Mouse (Mus musculus) NIH3T3 (cell line): ENCODE results near the gene Fam234a.
"Not testable (repeated sequence)": the region's sequence is repeated elsewhere in the genome, so short reads cannot be mapped to it uniquely, and the experiment has no call there.

Source experiments
- DNase-seq: peaks from one replicate; pipeline ENCODE4 v3.0.0-alpha.2; 2012; ENCODE audit warnings: low read depth

Gene Fam234a

GRCm38 (mm10) chr17:26175248-26175647 lies 68.8 kb downstream of the Fam234a start:
- DNase-seq = not testable (repeated sequence)

GRCm38 (mm10) chr17:26168039-26168438 lies 76.0 kb downstream of the Fam234a start:
- no peak for DNase-seq

GRCm38 (mm10) chr17:26162736-26163135 lies 81.3 kb downstream of the Fam234a start:
- no peak for DNase-seq
